12 mouse cellular contexts compared by ENCODE assay signal in genomic region chr10:28164250-28164649, GRCm38 (mm10).
DNase-seq lines count a peak whose midpoint lies in the region; ATAC-seq lines count a peak whose summit lies in the region.
"Had no signal": no experiment of that assay in that cellular context is flagged by ENCODE, and none has a peak within 500 bp of the region (broad histone marks: within the 10 kb centered on the region; RNA-seq: fewer than 3 reads in every experiment).

No protein-coding gene starts in this region.

- no peak overlapping the region for H3K9ac ChIP-seq in heart, embryonic 16.5 days (ENCODE audit: low read length)
- H3K9ac ChIP-seq in heart, embryonic 11.5 days (ENCODE audit: low read depth, low read length): no peak overlapping the region
- H3K9ac ChIP-seq in stomach, embryonic 15.5 days: no peak overlapping the region
- H3K9ac ChIP-seq: midbrain, embryonic 12.5 days had no signal

- 0 out of 2 replicates have a peak overlapping the region, but pooled peaks have one; percentile 4 for H3K4me2 ChIP-seq in heart, embryonic 16.5 days (ENCODE audit: low read depth, low read length)
- H3K4me2 ChIP-seq in heart, embryonic 11.5 days: no peak overlapping the region
- no peak overlapping the region for H3K4me2 ChIP-seq in stomach, embryonic 15.5 days
- H3K4me2 ChIP-seq: liver, embryonic 11.5 days; midbrain, embryonic 12.5 days had no signal

- DNase-seq in ovary, postnatal 36 days (ENCODE audit: low spot score): peak; percentile 18
- no peak for DNase-seq in ovary, postnatal 10 days (ENCODE audit: low spot score)
- peak; percentile 8 to 28 for DNase-seq in heart, postnatal 14 days
- no peak for DNase-seq in gastrocnemius, postnatal 14 days
- DNase-seq: thymus, postnatal 14 days had no signal

- ATAC-seq in heart, embryonic 16.5 days (replicated peaks; ENCODE audit: extremely low read depth, insufficient read depth, low FRiP score): no peak
- no peak for ATAC-seq in heart, embryonic 11.5 days (replicated peaks; ENCODE audit: insufficient number of reproducible peaks, low FRiP score, low TSS enrichment)
- ATAC-seq in stomach, embryonic 15.5 days (ENCODE audit: insufficient read depth, low FRiP score, low read depth): no peak
- no peak for ATAC-seq in megakaryocyte-erythroid progenitor cell, adult 5-6 weeks (replicated peaks; ENCODE audit: low FRiP score, low TSS enrichment, poor library complexity, severe bottlenecking)
- ATAC-seq: intestine, embryonic 16.5 days had no signal

- peaks cover 31% of the 10 kb centered on the region for H3K4me1 ChIP-seq in heart, embryonic 16.5 days (ENCODE audit: control insufficient read depth, insufficient read depth, low read length)
- peaks cover 10% of the 10 kb centered on the region for H3K4me1 ChIP-seq in heart, embryonic 11.5 days (ENCODE audit: control insufficient read depth, insufficient read depth, low read length)
- H3K4me1 ChIP-seq in stomach, embryonic 15.5 days: peaks cover 3% of the 10 kb centered on the region; the same call in 1 of the 2 replicates

- no peaks in the 10 kb centered on the region for H3K9me3 ChIP-seq in heart, embryonic 16.5 days (replicated peaks; ENCODE audit: control insufficient read depth, low read length)
- no peaks in the 10 kb centered on the region for H3K9me3 ChIP-seq in heart, embryonic 11.5 days (replicated peaks; ENCODE audit: control insufficient read depth, low read length)
- H3K9me3 ChIP-seq in stomach, embryonic 15.5 days: no peaks in the 10 kb centered on the region
- H3K9me3 ChIP-seq: midbrain, embryonic 12.5 days had no signal

- H3K4me3 ChIP-seq in heart, embryonic 16.5 days (ENCODE audit: low read length): no peak overlapping the region
- no peak overlapping the region for H3K4me3 ChIP-seq in heart, embryonic 11.5 days (ENCODE audit: low read depth, low read length)
- no peak overlapping the region for H3K4me3 ChIP-seq in stomach, embryonic 15.5 days (replicated peaks)
- H3K4me3 ChIP-seq: midbrain, embryonic 12.5 days had no signal

- no peaks in the 10 kb centered on the region for H3K36me3 ChIP-seq in heart, embryonic 16.5 days (ENCODE audit: control insufficient read depth, insufficient read depth)
- no peaks in the 10 kb centered on the region for H3K36me3 ChIP-seq in heart, embryonic 11.5 days (ENCODE audit: control insufficient read depth, insufficient read depth, low read length)
- H3K36me3 ChIP-seq in stomach, embryonic 15.5 days: no peaks in the 10 kb centered on the region
- H3K36me3 ChIP-seq: midbrain, embryonic 12.5 days had no signal

- intact Hi-C loops in heart, postnatal 14 days (cut with DNase I): no loop called here
- intact Hi-C loops in gastrocnemius, postnatal 14 days (cut with DNase I; ENCODE audit: low total_unique reads): no loop called here

- no peaks in the 10 kb centered on the region for H3K27me3 ChIP-seq in heart, embryonic 16.5 days (ENCODE audit: control insufficient read depth, insufficient read depth, low read length)
- H3K27me3 ChIP-seq in heart, embryonic 11.5 days (ENCODE audit: control insufficient read depth, insufficient read depth, low read length): no peaks in the 10 kb centered on the region
- H3K27me3 ChIP-seq in stomach, embryonic 15.5 days (replicated peaks): no peaks in the 10 kb centered on the region
- H3K27me3 ChIP-seq: midbrain, embryonic 12.5 days had no signal

- peak overlapping the region; percentile 31 for H3K27ac ChIP-seq in heart, embryonic 16.5 days (ENCODE audit: low read length)
- no peak overlapping the region for H3K27ac ChIP-seq in heart, embryonic 11.5 days (ENCODE audit: low read depth, low read length)
- 0 out of 2 replicates have a peak overlapping the region, but pooled peaks have one; percentile 2 for H3K27ac ChIP-seq in stomach, embryonic 15.5 days
- H3K27ac ChIP-seq: midbrain, embryonic 12.5 days had no signal

Comparison
In these comparisons a context has a peak if more than half of its experiments do, and no peak if none do; other contexts are left out.
1. DNase-seq: peak in ovary, postnatal 36 days (single experiment) and heart, postnatal 14 days (2 of 2); none in ovary, postnatal 10 days (single experiment) and gastrocnemius, postnatal 14 days (single experiment).